Mouse (Mus musculus) hindbrain, embryonic 13.5 days (tissue): ENCODE results near the gene Jak2. TPM values are rescaled to one million over a fixed set of nuclear protein-coding genes. Genes with fewer than 3 reads are reported as not detected.

Experiments
- ATAC-seq: fragments of 200-750 bp; cut with Nextera tagmentation; 2 replicates; pipeline ENCODE4 v1.8.0; 2017; ENCODE audit warnings: moderate TSS enrichment; ENCODE audit not compliant: low FRiP score
- H3K27ac ChIP-seq: fragments of 300-500 bp; sonication (generic); 2 replicates; pipeline ENCODE4 v1.5.1; 2015; ENCODE audit warnings: inconsistent platforms, mild to moderate bottlenecking, moderate library complexity
- H3K27me3 ChIP-seq: fragments of 300-500 bp; sonication (generic); 2 replicates; pipeline ENCODE4 v1.6.1; 2015; ENCODE audit warnings: mild to moderate bottlenecking, inconsistent platforms
- H3K36me3 ChIP-seq: fragments of 300-500 bp; sonication (generic); 2 replicates; pipeline ENCODE4 v1.6.1; 2015; ENCODE audit warnings: mild to moderate bottlenecking, inconsistent platforms
- H3K4me1 ChIP-seq: fragments of 300-500 bp; sonication (generic); replicated peaks from 2 replicates; pipeline ENCODE4 v1.6.1; 2015; ENCODE audit warnings: inconsistent platforms
- H3K4me2 ChIP-seq: fragments of 300-500 bp; sonication (generic); 2 replicates; pipeline ENCODE4 v1.6.1; 2015; ENCODE audit warnings: inconsistent platforms, mild to moderate bottlenecking, moderate library complexity
- H3K4me3 ChIP-seq: fragments of 300-500 bp; sonication (generic); 2 replicates; pipeline ENCODE4 v1.5.1; 2015; ENCODE audit warnings: mild to moderate bottlenecking, inconsistent platforms
- H3K9ac ChIP-seq: fragments of 300-500 bp; sonication (generic); 2 replicates; pipeline ENCODE4 v1.6.1; 2015; ENCODE audit warnings: mild to moderate bottlenecking, inconsistent platforms
- H3K9me3 ChIP-seq: fragments of 300-500 bp; sonication (generic); 2 replicates; pipeline ENCODE4 v1.6.1; 2016; ENCODE audit warnings: inconsistent platforms
- WGBS: fragments of 180-500 bp; shearing (Covaris S2); methylation state at CpG from one replicate; pipeline ENCODE4 v1.1.7; 2015; 5-methylcytosine and 5-hydroxymethylcytosine counted together
- polyA plus RNA-seq: library from polyadenylated mRNA; unstranded; fragments of >200 nt; fragmentation: Nextera tagmentation; extraction: Ambion mirVana; gene quantifications from 2 replicates; pipeline ENCODE4 v1.2.1, GENCODE M21; 2015

Jak2 gene
- polyA plus RNA-seq, 1 experiment from 2014 or later = 12.3 TPM

DNA sequence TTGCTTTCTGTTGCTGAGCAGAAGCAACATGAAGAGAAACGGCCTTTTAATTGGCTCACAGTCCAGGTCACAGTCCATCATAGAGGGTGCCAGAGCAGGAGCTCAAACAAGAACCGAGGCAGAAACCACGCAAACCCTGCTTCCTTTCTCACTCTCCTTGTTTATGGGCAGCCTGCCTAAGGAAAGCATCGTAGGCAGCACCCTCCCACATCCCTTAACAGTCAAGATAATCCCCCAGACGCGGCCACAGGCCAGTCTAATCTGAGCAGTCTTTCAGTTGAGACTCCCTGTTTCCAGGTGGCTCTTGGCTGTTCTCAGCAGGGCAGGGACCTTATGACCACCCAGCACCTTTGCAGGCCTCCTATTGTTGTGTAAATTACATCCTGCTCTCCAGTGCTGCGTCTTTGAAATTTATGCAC is 33.8 kb downstream of the Jak2 start:
- H3K4me2 ChIP-seq = no peak overlapping the region
- ATAC-seq = no peak; the same call in 1 of the 2 replicates
- no peak overlapping the region for H3K9ac ChIP-seq
- H3K27ac ChIP-seq = no peak overlapping the region
- no peak overlapping the region for H3K4me3 ChIP-seq
- H3K27me3 ChIP-seq = no peaks in the 10 kb centered on the region
- WGBS = 13% methylated on average over 7 of the region's 7 CpGs
- H3K9me3 ChIP-seq = no peaks in the 10 kb centered on the region
- H3K36me3 ChIP-seq = peaks cover 41% of the 10 kb centered on the region
- H3K4me1 ChIP-seq = peaks cover 9% of the 10 kb centered on the region

DNA sequence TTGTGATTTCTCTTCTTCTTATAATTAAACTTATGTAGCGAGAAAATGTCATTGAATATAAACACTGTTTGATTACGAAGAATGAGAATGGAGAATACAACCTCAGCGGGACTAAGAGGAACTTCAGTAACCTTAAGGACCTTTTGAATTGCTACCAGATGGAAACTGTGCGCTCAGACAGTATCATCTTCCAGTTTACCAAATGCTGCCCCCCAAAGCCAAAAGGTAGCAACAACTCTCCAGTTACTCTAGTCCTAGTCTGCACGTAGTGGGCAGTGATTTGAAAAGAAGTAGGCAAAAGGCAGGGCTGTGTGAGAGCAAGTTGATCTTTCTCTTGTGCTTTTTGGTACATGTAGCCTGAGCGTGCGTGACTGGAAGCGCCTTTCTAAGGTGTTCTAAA is 36.2 kb downstream of the Jak2 start:
- Histone ChIP-seq H3K9me3 (no peaks in the 10 kb centered on the region), H3K4me3 (no peak overlapping the region), H3K9ac (no peak overlapping the region), H3K27ac (no peak overlapping the region), H3K27me3 (no peaks in the 10 kb centered on the region), H3K36me3 (peaks cover 54% of the 10 kb centered on the region), H3K4me2 (no peak overlapping the region), H3K4me1 (peaks cover 9% of the 10 kb centered on the region)
- WGBS = 70% methylated on average over 8 of the region's 8 CpGs
- ATAC-seq = no peak

DNA sequence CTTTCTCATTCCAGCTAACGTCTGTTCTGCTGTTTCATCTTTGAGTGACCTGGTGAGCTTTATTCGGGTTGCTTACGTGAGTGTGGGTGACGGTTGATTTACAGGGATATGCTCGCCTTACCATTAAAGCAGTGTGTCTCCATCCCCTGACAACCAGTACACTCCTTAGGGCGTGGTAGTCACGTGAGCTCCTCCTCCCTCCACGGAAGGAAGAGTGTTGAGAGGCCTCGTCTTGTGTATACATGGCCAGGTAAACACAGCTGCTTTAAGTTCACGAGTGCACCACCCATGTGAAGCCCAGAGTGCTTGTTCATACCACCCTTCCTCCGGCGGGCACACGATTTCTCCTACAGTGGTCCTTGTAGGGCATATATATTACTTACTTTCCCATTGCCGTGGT is 39.9 kb downstream of the Jak2 start:
- H3K27ac ChIP-seq = no peak overlapping the region
- H3K9me3 ChIP-seq = no peaks in the 10 kb centered on the region
- no peaks in the 10 kb centered on the region for H3K27me3 ChIP-seq
- H3K4me2 ChIP-seq = no peak overlapping the region
- H3K9ac ChIP-seq = no peak overlapping the region
- ATAC-seq = no peak
- no peaks in the 10 kb centered on the region for H3K4me1 ChIP-seq
- no peak overlapping the region for H3K4me3 ChIP-seq
- WGBS = 91% methylated on average over 14 of the region's 14 CpGs
- peaks cover 51% of the 10 kb centered on the region for H3K36me3 ChIP-seq

DNA sequence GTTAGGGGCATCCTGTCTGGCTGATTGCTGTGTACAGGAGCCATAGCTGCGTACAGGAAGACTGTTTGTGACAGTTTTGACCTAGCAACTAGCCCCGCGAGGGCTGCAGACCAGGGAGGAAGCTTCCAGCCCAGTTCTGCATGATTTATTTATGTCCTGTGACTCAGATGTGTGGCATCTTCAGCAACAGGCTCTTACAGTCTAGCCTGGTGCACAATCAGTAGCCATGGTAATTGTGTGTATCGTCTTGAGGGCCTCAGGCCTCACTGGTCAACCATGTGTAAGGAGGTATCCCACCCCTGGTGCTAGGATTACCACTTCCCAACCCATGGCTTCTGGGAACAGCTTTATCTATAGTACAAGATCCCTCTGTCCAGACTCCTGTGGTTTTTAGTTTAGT is 40.9 kb downstream of the Jak2 start:
- Histone ChIP-seq H3K27ac (no peak overlapping the region), H3K9ac (no peak overlapping the region), H3K36me3 (peaks cover 52% of the 10 kb centered on the region), H3K4me2 (no peak overlapping the region), H3K27me3 (no peaks in the 10 kb centered on the region), H3K4me3 (no peak overlapping the region), H3K4me1 (no peaks in the 10 kb centered on the region), H3K9me3 (no peaks in the 10 kb centered on the region)
- WGBS = 83% methylated on average over 4 of the region's 4 CpGs
- ATAC-seq = no peak

DNA sequence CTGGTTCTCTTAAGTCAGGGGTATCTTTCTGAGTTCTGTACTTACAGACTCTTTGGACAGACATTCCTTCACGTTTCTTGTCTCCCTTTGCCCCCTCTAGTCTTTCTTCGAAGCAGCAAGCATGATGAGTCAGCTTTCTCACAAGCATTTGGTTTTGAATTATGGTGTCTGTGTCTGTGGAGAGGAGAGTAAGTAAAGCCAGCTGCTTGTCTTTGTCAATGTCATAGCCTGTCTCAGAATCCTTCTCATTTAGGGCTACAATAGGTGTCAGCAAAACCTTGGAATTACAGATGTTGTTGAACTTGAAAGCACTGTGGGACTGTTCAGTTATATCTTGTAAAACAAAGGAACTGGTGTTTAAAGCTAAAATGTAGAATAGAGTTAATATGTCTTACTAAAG is 43.1 kb downstream of the Jak2 start:
- H3K27me3 ChIP-seq = no peaks in the 10 kb centered on the region
- 57% methylated on average over 2 of the region's 2 CpGs for WGBS
- no peak overlapping the region for H3K4me2 ChIP-seq
- ATAC-seq = no peak
- H3K27ac ChIP-seq = no peak overlapping the region
- no peaks in the 10 kb centered on the region for H3K9me3 ChIP-seq
- peaks cover 63% of the 10 kb centered on the region for H3K36me3 ChIP-seq
- H3K9ac ChIP-seq = no peak overlapping the region
- H3K4me3 ChIP-seq = no peak overlapping the region
- H3K4me1 ChIP-seq = no peaks in the 10 kb centered on the region

DNA sequence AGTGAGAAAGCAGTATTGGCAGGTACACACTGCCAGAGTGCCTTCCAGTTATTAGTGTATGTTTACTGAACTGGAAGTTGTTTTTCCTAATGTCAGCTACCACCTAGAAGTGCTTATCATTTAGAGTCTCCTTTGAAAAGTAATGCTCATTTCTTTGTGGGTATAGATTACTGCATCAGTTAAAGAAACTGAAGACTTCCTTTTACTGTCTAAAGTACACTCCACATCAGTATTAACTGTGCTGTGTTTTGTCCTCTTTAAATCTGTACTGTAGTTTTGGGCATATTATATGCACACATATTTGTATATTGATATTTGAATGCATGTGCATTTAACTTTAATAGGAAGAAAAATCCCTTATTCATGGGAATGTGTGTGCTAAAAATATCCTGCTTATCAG is 44.5 kb downstream of the Jak2 start:
- Histone ChIP-seq H3K4me3 (no peak overlapping the region), H3K27me3 (no peaks in the 10 kb centered on the region), H3K9me3 (no peaks in the 10 kb centered on the region), H3K27ac (no peak overlapping the region), H3K4me1 (no peaks in the 10 kb centered on the region), H3K4me2 (no peak overlapping the region), H3K9ac (no peak overlapping the region), H3K36me3 (peaks cover 66% of the 10 kb centered on the region)
- ATAC-seq = no peak

DNA sequence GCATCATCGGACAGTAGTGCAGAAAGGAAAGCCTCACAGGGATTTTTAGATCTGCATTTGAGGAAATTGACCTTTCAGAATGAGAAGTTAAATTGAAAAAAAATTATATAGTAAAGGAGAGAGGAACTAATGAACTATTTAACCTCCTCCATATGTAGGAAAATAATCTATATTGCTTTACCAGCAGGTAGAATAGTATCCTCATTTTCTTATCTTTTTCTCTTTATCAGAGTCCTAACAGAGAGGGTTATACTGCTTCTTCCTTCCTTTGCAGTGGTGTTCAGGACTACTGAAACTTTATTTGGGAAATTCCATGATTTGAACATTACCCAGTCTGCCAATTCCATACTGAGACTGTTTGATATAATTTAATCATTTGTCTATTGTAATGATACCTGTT is 45.7 kb downstream of the Jak2 start:
- H3K4me1 ChIP-seq = no peaks in the 10 kb centered on the region
- no peaks in the 10 kb centered on the region for H3K9me3 ChIP-seq
- 94% methylated on average over 1 of the region's 1 CpGs for WGBS
- no peak overlapping the region for H3K4me2 ChIP-seq
- no peak overlapping the region for H3K4me3 ChIP-seq
- no peak overlapping the region for H3K27ac ChIP-seq
- peaks cover 61% of the 10 kb centered on the region for H3K36me3 ChIP-seq
- no peak overlapping the region for H3K9ac ChIP-seq
- ATAC-seq = no peak
- no peaks in the 10 kb centered on the region for H3K27me3 ChIP-seq

DNA sequence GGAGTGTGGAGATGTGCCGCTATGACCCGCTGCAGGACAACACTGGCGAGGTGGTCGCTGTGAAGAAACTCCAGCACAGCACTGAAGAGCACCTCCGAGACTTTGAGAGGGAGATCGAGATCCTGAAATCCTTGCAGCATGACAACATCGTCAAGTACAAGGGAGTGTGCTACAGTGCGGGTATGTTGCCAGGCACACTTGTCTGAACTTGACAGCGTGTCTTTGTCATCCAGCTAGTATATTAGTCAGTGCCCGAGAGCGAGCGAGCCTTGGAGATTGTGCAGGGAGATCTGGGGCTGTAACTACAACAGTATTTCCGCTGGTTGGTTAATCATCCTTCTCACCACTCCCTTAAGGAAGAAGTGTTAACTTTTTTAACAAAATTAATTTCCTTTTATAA is 49.3 kb downstream of the Jak2 start:
- Histone ChIP-seq H3K4me3 (no peak overlapping the region), H3K27me3 (no peaks in the 10 kb centered on the region), H3K4me1 (no peaks in the 10 kb centered on the region), H3K27ac (no peak overlapping the region), H3K9ac (no peak overlapping the region), H3K36me3 (peaks cover 62% of the 10 kb centered on the region), H3K9me3 (no peaks in the 10 kb centered on the region), H3K4me2 (no peak overlapping the region)
- 89% methylated on average over 13 of the region's 13 CpGs for WGBS
- no peak for ATAC-seq

DNA sequence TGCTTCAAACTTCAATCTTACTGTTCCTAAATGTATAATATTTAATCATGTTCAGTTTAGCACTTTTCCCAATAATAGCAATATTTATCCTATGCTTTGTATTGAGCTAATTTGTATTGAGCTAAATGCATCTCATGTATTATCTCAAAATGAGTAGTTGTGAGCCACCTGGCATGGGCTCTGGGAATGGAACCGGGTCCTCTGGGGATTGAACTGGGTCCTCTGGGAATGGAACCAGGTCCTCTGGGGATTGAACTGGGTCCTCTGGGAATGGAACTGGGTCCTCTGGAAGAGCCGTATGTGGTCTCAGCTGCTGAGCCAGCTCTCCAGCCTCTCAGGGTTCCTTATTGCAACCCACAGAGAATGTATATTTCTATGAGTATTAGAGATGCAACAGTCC is 50.5 kb downstream of the Jak2 start:
- no peak overlapping the region for H3K9ac ChIP-seq
- H3K4me1 ChIP-seq = no peaks in the 10 kb centered on the region
- no peaks in the 10 kb centered on the region for H3K27me3 ChIP-seq
- H3K4me2 ChIP-seq = no peak overlapping the region
- no peak overlapping the region for H3K27ac ChIP-seq
- no peaks in the 10 kb centered on the region for H3K9me3 ChIP-seq
- no peak overlapping the region for H3K4me3 ChIP-seq
- no peak for ATAC-seq
- peaks cover 53% of the 10 kb centered on the region for H3K36me3 ChIP-seq
- WGBS = 86% methylated on average over 2 of the region's 2 CpGs

DNA sequence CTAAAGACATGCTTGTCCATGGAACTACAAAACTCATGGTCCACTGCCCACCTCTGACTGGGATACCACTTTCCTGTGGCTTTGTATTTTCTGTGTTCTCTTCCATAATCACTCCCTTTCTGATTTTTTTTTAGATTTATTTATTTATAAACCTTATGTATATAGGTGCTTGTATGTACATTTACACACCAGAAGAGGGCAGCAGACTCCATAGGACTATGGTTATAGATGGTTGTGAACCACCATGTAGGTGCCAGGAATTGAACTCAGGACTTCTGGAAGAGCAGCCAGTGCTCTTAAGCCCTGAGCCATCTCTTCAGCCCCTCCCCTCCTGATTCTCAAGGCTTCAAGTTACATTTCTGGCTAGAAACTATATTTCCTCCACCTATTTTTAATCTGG is 57.2 kb downstream of the Jak2 start:
- no peak for ATAC-seq
- Histone ChIP-seq H3K4me1 (no peaks in the 10 kb centered on the region), H3K4me3 (no peak overlapping the region), H3K9me3 (no peaks in the 10 kb centered on the region), H3K27me3 (no peaks in the 10 kb centered on the region), H3K27ac (no peak overlapping the region), H3K9ac (no peak overlapping the region), H3K36me3 (peaks cover 40% of the 10 kb centered on the region), H3K4me2 (no peak overlapping the region)

DNA sequence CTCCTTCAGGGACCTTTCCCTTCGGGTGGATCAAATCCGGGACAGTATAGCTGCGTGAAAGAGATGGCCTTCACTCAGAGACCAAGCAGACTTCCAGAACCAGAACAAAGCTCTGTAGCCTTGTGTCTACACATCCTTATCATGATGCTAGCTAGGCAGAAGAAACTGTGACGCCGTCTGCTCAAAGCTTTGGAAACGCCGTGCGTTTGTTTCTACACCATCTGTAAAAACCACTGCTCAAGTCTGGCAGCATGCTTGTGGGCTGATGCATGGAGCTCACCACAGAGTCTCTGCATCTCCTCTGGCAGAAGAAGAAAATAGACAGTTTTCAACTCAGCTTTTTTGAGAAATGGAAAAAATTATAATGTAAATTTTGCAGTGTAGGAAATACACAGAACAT is 60.2 kb downstream of the Jak2 start:
- peaks cover 45% of the 10 kb centered on the region for H3K36me3 ChIP-seq
- H3K4me1 ChIP-seq = no peaks in the 10 kb centered on the region
- WGBS = 95% methylated on average over 8 of the region's 8 CpGs
- no peaks in the 10 kb centered on the region for H3K27me3 ChIP-seq
- H3K27ac ChIP-seq = no peak overlapping the region
- H3K9me3 ChIP-seq = peaks cover 12% of the 10 kb centered on the region
- H3K4me2 ChIP-seq = no peak overlapping the region
- ATAC-seq = no peak
- H3K4me3 ChIP-seq = no peak overlapping the region
- H3K9ac ChIP-seq = no peak overlapping the region

DNA sequence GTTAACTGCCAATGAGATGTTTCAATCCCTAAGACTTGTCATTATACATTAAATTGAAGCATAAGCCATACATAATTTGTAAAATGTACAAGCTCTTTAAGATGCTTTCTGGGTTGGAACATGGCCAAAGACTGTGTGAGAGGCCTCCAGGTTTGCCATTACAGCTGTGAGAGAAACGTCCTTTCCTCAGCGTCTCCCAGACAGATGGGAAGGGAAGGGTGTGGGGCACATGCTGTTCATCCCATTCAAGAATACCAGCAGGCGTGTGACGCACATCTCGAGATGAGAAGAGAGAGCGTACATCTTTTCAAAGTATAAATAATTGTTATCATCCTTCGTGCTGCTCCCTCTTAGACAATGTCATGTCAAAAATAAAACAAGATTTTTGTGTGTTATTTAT is 61.0 kb downstream of the Jak2 start:
- no peak overlapping the region for H3K27ac ChIP-seq
- no peak overlapping the region for H3K9ac ChIP-seq
- no peaks in the 10 kb centered on the region for H3K4me1 ChIP-seq
- no peak overlapping the region for H3K4me2 ChIP-seq
- no peak overlapping the region for H3K4me3 ChIP-seq
- H3K9me3 ChIP-seq = peaks cover 20% of the 10 kb centered on the region
- WGBS = 55% methylated on average over 7 of the region's 7 CpGs
- no peaks in the 10 kb centered on the region for H3K27me3 ChIP-seq
- ATAC-seq = no peak
- H3K36me3 ChIP-seq = peaks cover 45% of the 10 kb centered on the region

DNA sequence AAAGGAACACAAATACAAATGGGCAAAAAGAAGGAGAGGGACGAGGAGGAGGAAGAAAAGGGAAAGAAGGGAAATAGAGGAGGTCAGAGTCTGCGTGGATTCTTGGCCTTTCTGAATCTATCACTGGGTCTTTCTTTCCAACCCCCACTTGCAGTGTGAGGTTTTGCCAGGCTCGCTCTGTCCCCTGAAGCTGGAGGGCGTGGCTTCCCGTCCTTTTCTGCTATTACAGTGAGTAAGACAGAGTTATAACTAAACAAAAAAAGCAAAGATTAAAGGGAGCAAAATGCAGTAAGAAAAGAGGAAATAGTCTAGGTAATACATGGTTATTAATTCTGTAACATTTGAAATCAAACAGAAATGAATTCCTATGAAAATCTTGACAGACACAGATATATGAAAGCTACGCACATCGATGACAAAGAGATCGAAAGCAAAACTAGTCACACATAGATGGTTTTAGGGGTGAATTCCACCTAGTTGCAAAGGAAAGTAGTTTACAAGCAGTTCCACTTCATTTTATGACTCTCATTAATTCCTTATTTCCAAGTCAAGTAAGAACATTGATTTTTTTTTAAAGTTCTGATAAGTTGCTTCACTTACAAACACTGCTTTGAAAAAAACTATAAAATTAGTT is 71.9 kb downstream of the Jak2 start:
- no peak overlapping the region for H3K27ac ChIP-seq
- peaks cover 4% of the 10 kb centered on the region; the same call in 1 of the 2 replicates for H3K27me3 ChIP-seq
- peaks cover 6% of the 10 kb centered on the region for H3K4me1 ChIP-seq
- H3K4me3 ChIP-seq = no peak overlapping the region
- no peak overlapping the region for H3K9ac ChIP-seq
- 78% methylated on average over 8 of the region's 8 CpGs for WGBS
- no peak overlapping the region for H3K4me2 ChIP-seq
- H3K9me3 ChIP-seq = no peaks in the 10 kb centered on the region
- H3K36me3 ChIP-seq = no peaks in the 10 kb centered on the region
- ATAC-seq = no peak
